Mouse (Mus musculus) ES-E14 (cell line): ENCODE data around the gene Krt80. TPM values are rescaled to one million over a fixed set of nuclear protein-coding genes. Genes with fewer than 3 reads are reported as not detected.

Source experiments
- DNase-seq: peaks from one replicate; pipeline ENCODE4 v3.0.0-alpha.2; 2013; ENCODE audit warnings: low read depth, low spot score
- H3K27ac ChIP-seq: 2 replicates; pipeline ENCODE4 v1.5.1; 2012; ENCODE audit warnings: low read depth, mild to moderate bottlenecking, low read length, moderate library complexity, mixed read lengths; ENCODE audit not compliant: poor library complexity, insufficient read depth, severe bottlenecking
- H3K36me3 ChIP-seq: 2 replicates; pipeline ENCODE4 v1.6.1; 2012; ENCODE audit warnings: mild to moderate bottlenecking, low read length, moderate library complexity, mixed read lengths; ENCODE audit not compliant: control insufficient read depth, poor library complexity, insufficient read depth, severe bottlenecking
- H3K4me1 ChIP-seq, 2 experiments: fragments of 150-350 bp in 1 of 2; sonication (generic) in 1 of 2; 2 replicates each; pipeline ENCODE4 v1.6.1; 2012; ENCODE audit warnings: low read length in 2 of 2, mild to moderate bottlenecking in 1 of 2, mixed read lengths in 1 of 2; ENCODE audit not compliant: control insufficient read depth in 2 of 2, insufficient read depth in 2 of 2, poor library complexity in 1 of 2
- H3K4me3 ChIP-seq, 2 experiments: fragments of 150-350 bp in 1 of 2; sonication (generic) in 1 of 2; 2 replicates each; pipeline ENCODE4 v1.5.1; 2012; ENCODE audit warnings: low read length in 2 of 2, low read depth in 1 of 2, mild to moderate bottlenecking in 1 of 2, mixed read lengths in 1 of 2; ENCODE audit not compliant: insufficient read depth in 1 of 2, poor library complexity in 1 of 2, severe bottlenecking in 1 of 2
- H3K9ac ChIP-seq: 2 replicates; pipeline ENCODE4 v1.6.1; 2012; ENCODE audit warnings: low read depth, mild to moderate bottlenecking, low read length, mixed read lengths; ENCODE audit not compliant: poor library complexity, insufficient read depth, severe bottlenecking
- H3K9me3 ChIP-seq: fragments of 150-350 bp; sonication (generic); 2 replicates; pipeline ENCODE4 v1.6.1; 2012; ENCODE audit warnings: low read depth, mild to moderate bottlenecking, low read length; ENCODE audit not compliant: control insufficient read depth, insufficient read depth
- CHD2 ChIP-seq: IDR thresholded peaks from 2 replicates; pipeline ENCODE4 v1.6.1; 2014; ENCODE audit warnings: mild to moderate bottlenecking, low read depth, low read length, inconsistent platforms
- HCFC1 ChIP-seq: IDR thresholded peaks from 2 replicates; pipeline ENCODE4 v1.6.1; 2012; ENCODE audit warnings: low read length, inconsistent platforms, borderline replicate concordance; ENCODE audit not compliant: insufficient read depth
- MAFK ChIP-seq: IDR thresholded peaks from 2 replicates; pipeline ENCODE4 v1.6.1; 2014; ENCODE audit warnings: mild to moderate bottlenecking, low read depth, low read length, inconsistent platforms; ENCODE audit not compliant: insufficient read depth
- ZC3H11A ChIP-seq: IDR thresholded peaks from 2 replicates; pipeline ENCODE4 v1.6.1; 2012; ENCODE audit warnings: low read depth, mild to moderate bottlenecking, inconsistent platforms, low read length, borderline replicate concordance
- ZNF384 ChIP-seq: IDR thresholded peaks from 2 replicates; pipeline ENCODE4 v1.6.1; 2012; ENCODE audit warnings: low read depth, low read length, inconsistent platforms
- in situ Hi-C, 2 experiments: fragments of 600-800 bp; cut with MboI; formaldehyde crosslinking; loops; one replicate each; pipeline ENCODE4 v1.15.1; 2025; ENCODE audit warnings: low sequenced_read_pairs in 2 of 2, inconsistent platforms in 1 of 2; ENCODE audit not compliant: unreplicated experiment in 2 of 2
- total RNA-seq: library from RNA; depleted of rRNA; stranded (reverse); fragments of 300-350 nt; gene quantifications from 2 replicates; pipeline ENCODE4 v1.2.3, GENCODE M21; 2012

Krt80 gene
- total RNA-seq, 1 experiment, result 0.18 TPM

DNA sequence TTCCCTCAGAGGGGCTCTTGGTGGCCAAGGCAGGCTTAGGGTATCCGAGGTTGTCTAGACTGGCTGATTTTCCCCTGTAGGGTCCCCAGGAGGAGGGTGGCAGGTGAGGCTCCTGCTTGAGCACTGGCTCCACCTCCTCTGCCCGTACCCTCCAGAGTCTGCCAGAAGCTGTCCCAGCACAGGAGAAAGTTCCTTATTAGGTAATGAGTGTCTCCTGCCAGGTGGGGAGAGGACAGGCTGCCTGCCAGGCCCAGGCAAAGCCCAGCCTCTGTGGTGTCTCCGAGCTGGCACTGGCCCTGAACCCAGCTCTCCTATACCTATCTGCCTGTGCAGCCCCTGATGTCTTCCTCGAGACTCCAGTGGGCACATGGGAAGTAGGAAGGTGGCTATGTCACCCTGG, 37.6 kb downstream of the Krt80 start:
- H3K4me1 ChIP-seq, result peaks cover 0 to 19% of the 10 kb centered on the region in 2 experiments; a peak in 1 of 4 replicates
- H3K4me3 ChIP-seq, result no peak overlapping the region
- no peak for TF ChIP-seq ZNF384
- TF ChIP-seq HCFC1, result no peak
- no peak for TF ChIP-seq MAFK
- no peak for TF ChIP-seq CHD2
- TF ChIP-seq ZC3H11A, result no peak
- H3K9ac ChIP-seq, result no peak overlapping the region
- no peak overlapping the region for H3K27ac ChIP-seq
- DNase-seq, result no peak
- no peaks in the 10 kb centered on the region for H3K9me3 ChIP-seq
- H3K36me3 ChIP-seq, result no peaks in the 10 kb centered on the region
- in situ Hi-C loops, result loop anchor here (10.0 to 25.0 kb wide), 3 partner anchors 172 to 655 kb away; no protein-coding TSS in a partner anchor

DNA sequence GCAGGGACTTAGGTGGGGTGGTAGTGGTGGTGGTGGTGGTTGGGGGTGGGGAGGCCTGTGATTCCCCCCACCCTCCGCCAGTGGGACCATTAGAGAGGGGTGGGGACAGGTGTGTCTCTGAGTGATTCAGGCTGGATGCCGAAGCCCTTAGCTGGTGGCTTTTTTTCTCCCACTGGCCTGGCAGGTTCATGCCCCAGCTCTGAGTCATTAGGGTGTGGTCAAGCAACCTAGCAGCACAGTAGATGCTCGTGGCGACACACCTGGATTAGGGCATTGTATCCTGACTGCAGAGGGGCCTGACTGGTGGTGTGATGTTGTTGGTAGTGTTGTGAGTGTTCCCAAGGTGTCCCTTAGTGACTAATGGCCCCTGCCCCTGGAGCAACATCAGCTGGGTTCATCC, 38.9 kb downstream of the Krt80 start:
- H3K4me1 ChIP-seq, result peaks cover 0 to 19% of the 10 kb centered on the region in 2 experiments; a peak in 1 of 4 replicates
- TF ChIP-seq ZC3H11A, result no peak
- H3K36me3 ChIP-seq, result no peaks in the 10 kb centered on the region
- in situ Hi-C loops, result loop anchor here (10.0 to 25.0 kb wide), 3 partner anchors 174 to 656 kb away; no protein-coding TSS in a partner anchor
- no peak overlapping the region for H3K27ac ChIP-seq
- H3K9ac ChIP-seq, result no peak overlapping the region
- no peak for DNase-seq
- H3K4me3 ChIP-seq, result no peak overlapping the region
- H3K9me3 ChIP-seq, result no peaks in the 10 kb centered on the region

DNA sequence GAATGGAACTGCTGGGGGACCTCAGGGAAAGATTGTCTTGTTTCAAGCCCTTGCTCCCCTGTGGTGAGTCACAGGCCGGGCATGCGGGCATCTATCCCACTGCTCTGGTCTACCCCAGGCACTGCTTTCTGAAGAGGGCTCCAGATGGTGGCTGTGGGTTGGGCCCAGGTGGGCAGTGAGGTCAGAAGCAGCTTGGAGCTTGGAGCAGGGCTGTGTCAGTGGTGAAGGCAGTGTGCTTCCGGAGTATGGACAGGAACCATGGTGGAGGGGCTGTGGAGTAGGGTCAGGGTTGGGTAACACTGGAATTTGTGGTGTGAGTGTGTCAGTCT, 40.4 kb downstream of the Krt80 start:
- Histone ChIP-seq H3K27ac (no peak overlapping the region), H3K9me3 (no peaks in the 10 kb centered on the region), H3K9ac (no peak overlapping the region), H3K4me3 (no peak overlapping the region), H3K4me1 (peaks cover 0 to 19% of the 10 kb centered on the region in 2 experiments; a peak in 1 of 4 replicates), H3K36me3 (no peaks in the 10 kb centered on the region)
- TF ChIP-seq ZC3H11A (no peak), HCFC1 (no peak), CHD2 (no peak), ZNF384 (no peak), MAFK (no peak)
- in situ Hi-C loops, result loop anchor here in 1 of 2 experiments (25.0 kb wide), 1 partner anchor 658 kb away; no protein-coding TSS in a partner anchor
- DNase-seq, result no peak

DNA sequence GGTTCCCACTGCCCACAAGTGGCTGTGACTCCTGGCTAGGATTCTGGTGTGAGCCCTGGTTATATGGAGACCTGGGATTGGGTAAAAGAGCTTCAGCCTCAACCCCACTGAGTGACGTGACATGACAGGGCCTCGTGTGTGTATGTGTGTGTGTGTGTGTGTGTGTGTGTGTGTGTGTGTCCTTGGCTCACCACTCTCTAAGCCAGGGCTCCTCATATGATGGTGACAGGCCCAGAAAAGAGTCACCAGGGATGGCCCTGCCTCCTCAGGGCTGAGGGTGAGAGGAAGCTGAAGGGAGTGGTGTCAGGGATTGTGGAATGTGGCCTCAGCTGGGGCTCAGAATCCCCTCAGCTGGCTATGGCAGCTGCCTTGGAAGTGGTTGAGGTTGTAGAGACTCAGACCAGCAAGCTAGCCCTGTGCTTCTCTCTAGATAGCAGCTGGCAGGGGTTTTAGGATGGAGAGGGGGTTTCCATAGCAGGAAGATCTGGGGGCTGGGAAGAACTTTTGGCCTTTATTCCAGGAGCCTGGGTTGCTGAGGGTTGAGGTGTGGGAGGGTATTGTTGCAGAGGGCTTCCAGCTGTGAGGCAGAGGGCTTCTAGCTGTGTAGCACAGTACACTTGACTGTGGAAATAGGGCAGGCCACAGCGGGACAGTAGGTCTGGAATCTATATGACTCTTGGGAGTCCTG, 40.9 kb downstream of the Krt80 start:
- no peak overlapping the region for H3K9ac ChIP-seq
- no peaks in the 10 kb centered on the region for H3K36me3 ChIP-seq
- H3K27ac ChIP-seq, result no peak overlapping the region
- DNase-seq, result no peak
- in situ Hi-C loops, result loop anchor here in 1 of 2 experiments (25.0 kb wide), 1 partner anchor 658 kb away; no protein-coding TSS in a partner anchor
- H3K9me3 ChIP-seq, result no peaks in the 10 kb centered on the region
- peaks cover 0 to 19% of the 10 kb centered on the region in 2 experiments; a peak in 1 of 4 replicates for H3K4me1 ChIP-seq
- TF ChIP-seq ZC3H11A (no peak), ZNF384 (no peak), MAFK (no peak), HCFC1 (no peak), CHD2 (no peak)
- H3K4me3 ChIP-seq, result no peak overlapping the region

DNA sequence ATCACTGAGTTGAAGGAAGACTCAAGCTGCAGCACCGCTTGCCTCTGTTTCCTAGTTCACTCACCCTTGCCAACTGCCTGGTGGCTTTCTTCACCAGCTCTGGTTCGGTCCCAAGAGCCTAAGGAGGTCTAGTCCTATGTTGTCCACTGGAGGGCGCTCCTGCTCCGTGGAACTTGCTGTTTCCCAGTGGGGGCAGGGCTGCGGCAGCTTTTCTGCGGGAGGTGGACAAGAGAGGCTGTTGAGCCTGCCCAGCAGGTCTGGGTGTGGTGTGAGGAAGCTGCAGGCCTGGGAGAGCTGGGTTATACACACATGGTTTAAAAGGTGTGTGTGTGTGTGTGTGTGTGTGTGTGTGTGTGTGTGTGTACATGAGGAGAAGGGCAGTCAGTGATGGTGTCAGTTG, 42.7 kb downstream of the Krt80 start:
- no peak overlapping the region for H3K27ac ChIP-seq
- H3K4me1 ChIP-seq, result peaks cover 0 to 19% of the 10 kb centered on the region in 2 experiments; a peak in 1 of 4 replicates
- in situ Hi-C loops, result loop anchor here in 1 of 2 experiments (25.0 kb wide), 1 partner anchor 660 kb away; no protein-coding TSS in a partner anchor
- TF ChIP-seq MAFK (no peak), HCFC1 (no peak), ZC3H11A (peak; percentile 88), CHD2 (0 out of 2 replicates have a peak, but pooled peaks have one; percentile 55)
- H3K36me3 ChIP-seq, result no peaks in the 10 kb centered on the region
- no peaks in the 10 kb centered on the region for H3K9me3 ChIP-seq
- no peak overlapping the region for H3K4me3 ChIP-seq
- peak; percentile 78 for DNase-seq
- H3K9ac ChIP-seq, result no peak overlapping the region
